Mouse (Mus musculus): ENCODE results near the gene Higd1b.

The Higd1b gene

GRCm38 (mm10) chr11:102835549-102835948 is at the start of gene Higd1b:
Higd1b (plus strand) TSS chr11:102835849.
- DNase-seq: no peak

- DNase-seq: no peak
These were observed 47.9 kb upstream of the Higd1b start for GRCm38 (mm10) chr11:102787688-102788177.

DNA sequence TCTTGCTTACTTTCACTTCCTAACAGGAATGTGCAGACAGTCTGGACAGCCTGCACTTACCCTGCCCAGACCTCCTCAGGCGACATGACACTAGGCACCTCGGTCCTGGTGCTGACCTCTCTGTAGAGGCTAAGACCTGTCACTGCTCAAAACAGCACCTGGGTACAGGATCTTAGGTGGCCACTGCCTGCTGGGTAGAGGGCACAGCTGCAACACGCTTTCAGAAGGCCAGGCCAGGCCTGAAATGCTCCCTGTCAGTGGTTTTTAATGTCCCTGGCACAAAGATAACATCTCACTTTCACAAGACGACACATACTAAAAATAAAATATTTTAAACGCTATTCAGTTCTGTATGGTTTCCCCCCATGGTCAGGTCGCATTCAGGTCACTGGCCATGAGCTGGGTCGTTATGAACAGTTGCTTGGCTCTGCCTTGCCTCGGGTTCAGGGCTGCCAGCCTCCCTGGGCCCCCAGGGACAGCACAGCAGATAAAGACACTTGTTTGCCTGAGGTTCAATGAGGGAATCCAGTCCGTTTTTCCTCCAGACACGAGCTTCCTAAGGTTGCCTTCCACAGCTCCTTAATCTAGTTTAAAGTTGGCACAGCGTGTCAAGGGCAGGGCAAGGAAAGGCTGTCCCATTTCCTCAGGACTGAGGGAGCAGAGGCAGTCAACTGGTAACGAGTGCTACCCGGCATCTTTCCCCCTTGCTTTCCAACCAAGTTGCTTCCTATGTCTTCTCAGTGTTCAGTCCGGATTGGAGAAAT is 43.8 kb upstream of the Higd1b start:
- DNase-seq: no peak

DNA sequence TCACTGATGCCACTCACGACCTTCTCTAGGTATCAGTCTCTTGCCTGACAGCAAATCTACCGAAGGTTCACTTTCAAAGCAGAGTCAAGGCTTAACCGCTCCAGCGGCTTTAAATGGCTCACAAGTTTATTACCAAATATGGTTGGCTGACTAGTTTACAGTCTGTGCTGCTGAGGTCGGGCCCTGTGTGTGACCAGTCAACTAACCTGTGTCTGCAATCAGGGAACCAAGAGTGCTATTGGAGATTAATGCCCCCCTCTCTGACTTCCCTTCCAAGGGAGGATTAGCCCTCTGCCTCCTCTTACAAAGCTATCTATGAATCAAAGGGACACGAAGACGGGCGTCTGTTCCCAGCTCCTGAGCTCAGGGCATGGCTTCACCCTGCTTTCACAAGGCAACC is 41.5 kb upstream of the Higd1b start:
- no peak for DNase-seq

DNA sequence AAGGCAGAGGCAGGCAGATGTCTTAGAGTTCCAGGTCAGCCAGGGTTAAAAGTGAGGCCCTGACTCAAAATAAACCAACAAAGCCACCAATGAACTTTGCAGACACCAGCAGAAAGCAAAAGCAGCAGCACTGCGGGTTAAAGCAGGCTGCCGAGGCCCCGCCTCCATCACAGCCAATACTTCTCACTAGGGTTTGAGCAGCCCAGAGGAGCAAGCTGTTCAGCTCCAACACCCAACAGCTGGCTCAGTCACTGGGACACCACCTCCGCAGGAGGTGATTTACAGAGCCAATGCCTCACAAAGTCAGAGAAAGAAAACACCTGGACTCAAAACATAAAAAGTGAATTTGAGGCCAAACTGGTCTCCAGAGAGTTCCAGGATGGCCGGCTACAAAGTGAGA is 32.2 kb upstream of the Higd1b start:
- no peak for DNase-seq

DNA sequence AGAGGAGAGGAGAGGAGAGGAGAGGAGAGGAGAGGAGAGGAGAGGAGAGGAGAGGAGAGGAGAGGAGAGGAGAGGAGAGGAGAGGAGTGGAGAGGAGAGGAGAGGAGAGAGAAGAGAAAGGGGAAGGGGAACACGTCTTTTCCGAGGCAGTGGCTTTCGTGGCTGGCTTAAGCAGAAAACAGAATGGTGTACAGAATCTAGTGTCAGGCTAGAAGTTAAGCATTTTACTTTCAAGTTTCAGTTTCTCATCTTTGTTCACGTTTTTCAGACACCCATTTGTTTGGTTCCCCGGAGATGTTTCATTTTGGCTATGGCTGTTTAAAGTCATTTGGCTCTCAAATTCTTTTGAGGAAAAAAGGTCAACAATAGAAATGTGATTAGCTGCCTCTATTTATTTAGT is 27.4 kb upstream of the Higd1b start:
- DNase-seq: no peak

- no peak for DNase-seq
These were observed 24.7 kb upstream of the Higd1b start for GRCm38 (mm10) chr11:102810721-102811485.

DNA sequence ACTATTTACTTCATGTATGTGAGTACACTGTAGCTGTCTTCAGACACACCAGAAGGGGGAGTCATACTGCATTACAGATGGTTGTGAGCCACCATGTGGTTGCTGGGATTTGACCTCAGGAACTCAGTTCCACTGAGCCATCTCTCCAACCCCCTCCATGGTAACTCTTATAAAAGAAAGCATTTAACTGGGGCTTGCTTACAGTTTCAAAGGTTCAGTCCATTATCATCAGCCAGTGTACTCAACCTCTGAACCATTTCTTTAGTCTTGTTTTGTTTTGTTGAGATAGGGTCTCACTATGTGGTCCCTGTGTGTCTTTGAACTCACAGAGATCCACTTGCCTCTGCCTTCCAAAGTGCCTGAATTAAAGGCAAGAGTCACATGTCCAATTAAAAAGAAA is 20.8 kb upstream of the Higd1b start:
- DNase-seq: no peak

- peak in 1 of 2 experiments; percentile 33 for DNase-seq
These were observed 17.3 kb upstream of the Higd1b start for GRCm38 (mm10) chr11:102818121-102819020.

- DNase-seq: peak; percentile 40 to 61
These were observed 16.4 kb upstream of the Higd1b start, which contains the start of gene Gjc1 for GRCm38 (mm10) chr11:102819021-102819782. Gjc1 (minus strand) TSS chr11:102819700.

GRCm38 (mm10) chr11:102819783-102820385 is 15.8 kb upstream of the Higd1b start:
- DNase-seq: peak in 1 of 2 experiments; percentile 7

- no peak for DNase-seq
These were observed 15.2 kb upstream of the Higd1b start for GRCm38 (mm10) chr11:102820432-102820831.

GRCm38 (mm10) chr11:102821231-102821630 is 14.4 kb upstream of the Higd1b start:
- DNase-seq: no peak

DNA sequence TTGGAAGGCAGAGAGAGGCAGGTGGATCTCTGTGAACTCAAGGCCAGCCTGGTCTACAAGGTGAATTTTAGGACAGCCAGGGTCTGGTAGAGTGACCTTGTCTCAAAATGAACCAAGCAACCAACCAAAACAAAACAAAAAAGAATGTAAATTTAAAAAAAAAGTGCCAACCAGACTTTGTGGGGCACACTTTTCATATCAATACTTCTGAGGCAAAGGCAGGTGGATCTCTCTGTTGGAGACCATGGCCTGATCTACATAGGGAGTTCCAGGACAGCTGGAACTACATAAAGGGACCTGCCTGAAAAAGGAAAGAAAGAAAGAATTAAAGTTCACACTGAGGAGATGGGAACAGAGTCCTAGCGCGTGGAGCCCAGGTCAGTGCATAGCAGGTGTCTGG is 9.2 kb upstream of the Higd1b start:
- no peak for DNase-seq

DNA sequence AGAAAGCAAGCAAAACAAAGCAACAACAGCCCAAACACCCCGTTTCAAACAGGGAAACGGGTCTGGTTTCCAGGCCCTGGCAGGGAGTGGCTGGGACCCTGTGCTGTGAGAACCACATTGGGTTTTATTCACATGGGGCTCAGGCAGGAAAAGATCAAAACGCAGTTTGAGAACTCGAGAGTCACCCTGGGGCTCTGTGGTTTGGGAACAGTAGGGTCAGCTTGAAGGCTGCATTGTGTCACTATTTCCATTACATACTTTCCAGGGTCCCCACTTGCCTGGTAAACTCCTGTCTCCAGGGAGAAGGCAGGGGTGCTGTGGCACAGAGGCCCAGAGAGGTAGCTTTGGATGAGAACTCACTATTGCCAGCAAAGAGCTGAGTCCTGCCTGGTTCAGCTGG is 8.6 kb upstream of the Higd1b start:
- no peak for DNase-seq

GRCm38 (mm10) chr11:102830276-102830675 is 5.4 kb upstream of the Higd1b start:
- DNase-seq: no peak

- no peak for DNase-seq
These were observed 2.9 kb upstream of the Higd1b start for GRCm38 (mm10) chr11:102832700-102833297.

GRCm38 (mm10) chr11:102834219-102834618 is 1.4 kb upstream of the Higd1b start:
- no peak for DNase-seq

DNA sequence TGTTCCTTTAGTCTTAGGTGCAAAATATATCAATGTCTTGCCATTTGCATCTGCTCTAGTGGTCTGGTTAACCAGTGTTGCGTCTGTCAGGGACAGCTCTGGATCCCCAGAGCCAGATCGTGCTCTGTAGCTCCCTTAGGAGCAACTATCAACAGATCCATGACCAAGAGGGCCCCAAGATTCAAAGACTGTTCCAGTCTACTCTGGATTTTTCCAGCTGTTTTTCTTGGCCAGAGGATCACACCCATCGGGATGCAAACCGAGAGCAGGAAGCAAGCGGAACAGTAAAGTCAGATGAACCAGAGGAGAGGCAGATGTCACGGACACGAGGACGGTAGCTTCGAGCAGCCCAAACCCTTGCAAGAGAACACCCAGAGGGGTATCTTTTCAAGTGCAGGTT is 497 bp downstream of the Higd1b start:
- DNase-seq: no peak

- DNase-seq: no peak
These were observed 1.7 kb downstream of the Higd1b start for GRCm38 (mm10) chr11:102837385-102837784.

- DNase-seq: no peak
These were observed 2.5 kb downstream of the Higd1b start for GRCm38 (mm10) chr11:102838126-102838525.
